8 mouse cellular contexts compared by ENCODE assay signal in the genomic region with DNA sequence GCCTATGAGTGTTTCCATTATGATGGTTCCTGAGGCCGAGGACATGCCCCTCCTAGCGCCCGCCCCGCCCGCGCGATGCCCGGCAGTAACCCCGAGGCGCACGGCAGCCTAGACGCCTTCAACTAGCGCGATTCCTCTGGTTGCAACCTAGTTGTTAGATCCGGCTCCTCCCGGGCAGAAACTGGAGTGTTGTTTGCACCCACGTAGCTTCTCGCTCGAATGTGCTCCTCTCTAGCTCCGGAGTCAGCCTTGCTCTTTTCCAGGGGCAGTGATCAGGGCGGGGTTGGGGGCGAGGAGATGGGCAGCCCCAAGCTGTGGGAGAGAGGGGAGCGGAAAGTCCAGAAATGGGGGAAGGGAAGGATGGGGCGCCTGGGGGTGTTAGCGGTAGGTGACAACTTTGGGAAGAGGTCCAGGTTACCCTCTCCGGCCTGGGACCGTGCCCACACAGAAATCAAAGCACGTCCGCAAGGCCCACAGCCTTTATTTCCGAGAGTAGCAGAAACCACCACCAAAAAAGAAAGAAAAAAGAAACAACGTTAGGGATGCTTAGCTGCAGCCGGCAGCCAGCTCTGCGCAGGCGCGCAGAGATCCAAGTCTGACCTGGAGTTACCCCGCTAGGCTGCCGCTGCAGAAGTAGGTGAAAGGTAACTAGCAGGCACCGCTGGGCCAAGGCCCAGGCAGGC. TPM values are rescaled to one million over a fixed set of nuclear protein-coding genes. Genes with fewer than 3 reads are reported as not detected.
DNase-seq lines count a peak whose midpoint lies in the region; ATAC-seq and TF ChIP-seq lines count a peak whose summit lies in the region.

No protein-coding gene starts in this region.

- TF ChIP-seq POLR2A in brain, embryonic 14.5 days (IDR thresholded peaks at IDR 0.05; ENCODE audit: borderline replicate concordance, extremely low read depth, insufficient read depth, insufficient read length, poor library complexity, severe bottlenecking), result peak; percentile 13; the same call in 1 of the 2 replicates

- peaks cover 27% of the 10 kb centered on the region for H3K4me1 ChIP-seq in forebrain, embryonic 15.5 days
- peaks cover 26% of the 10 kb centered on the region for H3K4me1 ChIP-seq in liver, postnatal 0 days (ENCODE audit: insufficient read depth)
- peaks cover 22% of the 10 kb centered on the region for H3K4me1 ChIP-seq in neural tube, embryonic 13.5 days (replicated peaks)
- H3K4me1 ChIP-seq in stomach, postnatal 0 days (replicated peaks; ENCODE audit: control insufficient read depth, insufficient read depth), result peaks cover 4% of the 10 kb centered on the region; the same call in 1 of the 2 replicates

- H3K4me2 ChIP-seq in forebrain, embryonic 15.5 days (replicated peaks), result peak overlapping the region; percentile 89
- H3K4me2 ChIP-seq in liver, postnatal 0 days (ENCODE audit: low read depth, low read length), result peak overlapping the region; percentile 83
- H3K4me2 ChIP-seq in neural tube, embryonic 13.5 days, result peak overlapping the region; percentile 63
- H3K4me2 ChIP-seq in stomach, postnatal 0 days (replicated peaks; ENCODE audit: low read depth), result peak overlapping the region; percentile 85

- no peak for TF ChIP-seq EP300 in liver, postnatal 0 days (IDR thresholded peaks at IDR 0.05; ENCODE audit: low read depth)
- no peak for TF ChIP-seq EP300 in stomach, postnatal 0 days (optimal IDR thresholded peaks at IDR 0.05)

- no peak for TF ChIP-seq CTCF in brain, embryonic 14.5 days (IDR thresholded peaks at IDR 0.05; ENCODE audit: borderline replicate concordance, extremely low read depth, insufficient read depth, insufficient read length)
- no peak for TF ChIP-seq CTCF in liver, postnatal 0 days (IDR thresholded peaks at IDR 0.05; ENCODE audit: low read depth)
- peak; percentile 15; the same call in 1 of the 2 replicates for TF ChIP-seq CTCF in stomach, postnatal 0 days (IDR thresholded peaks at IDR 0.05; ENCODE audit: low read depth)

- no peaks in the 10 kb centered on the region for H3K27me3 ChIP-seq in forebrain, embryonic 15.5 days
- no peaks in the 10 kb centered on the region for H3K27me3 ChIP-seq in liver, postnatal 0 days (ENCODE audit: insufficient read depth, low read length)
- no peaks in the 10 kb centered on the region for H3K27me3 ChIP-seq in neural tube, embryonic 13.5 days
- H3K27me3 ChIP-seq in stomach, postnatal 0 days (ENCODE audit: control insufficient read depth, insufficient read depth, low read length), result no peaks in the 10 kb centered on the region

- peak; percentile 90 for ATAC-seq in forebrain, embryonic 15.5 days (replicated peaks)
- peak; percentile 92 for ATAC-seq in liver, postnatal 0 days
- peak; percentile 92 for ATAC-seq in neural tube, embryonic 13.5 days (ENCODE audit: low read depth)
- peak; percentile 93 for ATAC-seq in stomach, postnatal 0 days (ENCODE audit: low FRiP score, low TSS enrichment)

- peak overlapping the region; percentile 64 for H3K9ac ChIP-seq in forebrain, embryonic 15.5 days (replicated peaks)
- H3K9ac ChIP-seq in liver, postnatal 0 days (replicated peaks), result peak overlapping the region; percentile 50
- H3K9ac ChIP-seq in neural tube, embryonic 13.5 days, result peak overlapping the region; percentile 73
- peak overlapping the region; percentile 55 for H3K9ac ChIP-seq in stomach, postnatal 0 days (ENCODE audit: low read length)

- H3K36me3 ChIP-seq in forebrain, embryonic 15.5 days, result no peaks in the 10 kb centered on the region
- no peaks in the 10 kb centered on the region for H3K36me3 ChIP-seq in liver, postnatal 0 days (replicated peaks; ENCODE audit: insufficient read depth, low read length)
- H3K36me3 ChIP-seq in neural tube, embryonic 13.5 days, result no peaks in the 10 kb centered on the region
- no peaks in the 10 kb centered on the region for H3K36me3 ChIP-seq in stomach, postnatal 0 days (ENCODE audit: control insufficient read depth, insufficient read depth, low read length)

- peak overlapping the region; percentile 57 for H3K4me3 ChIP-seq in forebrain, embryonic 15.5 days
- H3K4me3 ChIP-seq in liver, postnatal 0 days (ENCODE audit: low read depth, low read length), result peak overlapping the region; percentile 55
- H3K4me3 ChIP-seq in neural tube, embryonic 13.5 days, result peak overlapping the region; percentile 43
- H3K4me3 ChIP-seq in stomach, postnatal 0 days (ENCODE audit: low read depth, low read length), result peak overlapping the region; percentile 46

- intact Hi-C loops in heart, postnatal 14 days (cut with DNase I), result loop anchor here (2.0 to 5.0 kb wide), 3 partner anchors 21 to 120 kb away; no protein-coding TSS in a partner anchor

- H3K27ac ChIP-seq in forebrain, embryonic 15.5 days (replicated peaks), result peak overlapping the region; percentile 86
- H3K27ac ChIP-seq in liver, postnatal 0 days (ENCODE audit: low read depth), result peak overlapping the region; percentile 82
- peak overlapping the region; percentile 74 for H3K27ac ChIP-seq in neural tube, embryonic 13.5 days (replicated peaks)
- peak overlapping the region; percentile 49 for H3K27ac ChIP-seq in stomach, postnatal 0 days (replicated peaks)

- under 1% methylated on average over 38 of the region's 38 CpGs for WGBS in forebrain, embryonic 15.5 days
- 1% methylated on average over 38 of the region's 38 CpGs for WGBS in liver, postnatal 0 days (ENCODE audit: insufficient replicate concordance)
- WGBS in neural tube, embryonic 13.5 days, result under 1% methylated on average over 38 of the region's 38 CpGs
- under 1% methylated on average over 38 of the region's 38 CpGs for WGBS in stomach, postnatal 0 days

- H3K9me3 ChIP-seq in forebrain, embryonic 15.5 days, result no peaks in the 10 kb centered on the region
- no peaks in the 10 kb centered on the region for H3K9me3 ChIP-seq in liver, postnatal 0 days (ENCODE audit: low read length)
- no peaks in the 10 kb centered on the region for H3K9me3 ChIP-seq in neural tube, embryonic 13.5 days
- H3K9me3 ChIP-seq in stomach, postnatal 0 days (ENCODE audit: control insufficient read depth, low read length), result no peaks in the 10 kb centered on the region

- DNase-seq in A20 (ENCODE audit: low read depth, low spot score), result peak; percentile 68
- DNase-seq in brain, embryonic 14.5 days (ENCODE audit: low read depth), result peak; percentile 93
- peak; percentile 82 to 86 for DNase-seq in heart, postnatal 14 days
- peak; percentile 79 to 88 for DNase-seq in kidney, postnatal 4 days
- DNase-seq in liver, postnatal 0 days, result peak; percentile 77
- peak; percentile 75 for DNase-seq in stomach, postnatal 0 days (ENCODE audit: low spot score)

RNA-seq across cellular contexts. Expression of gene Abca1, which starts 58.1 kb away (rescaled TPM):
- polyA plus RNA-seq in brain, embryonic 14.5 days (2012; rRNA removed), result 9.1 and 15.9 TPM in 2 replicates
- polyA plus RNA-seq in forebrain, embryonic 15.5 days (2015; fragmentation: Nextera tagmentation; extraction: Ambion mirVana), result 10.0 and 10.2 TPM in 2 replicates
- total RNA-seq in heart, postnatal 14 days (2021), result 10 to 100 TPM; 22.8 to 33.6 TPM
- 9.9 and 11.0 TPM in 2 replicates for polyA plus RNA-seq in liver, postnatal 0 days (2015; fragmentation: Nextera tagmentation; extraction: Ambion mirVana)
- polyA plus RNA-seq in neural tube, embryonic 13.5 days (2015; fragmentation: Nextera tagmentation; extraction: Ambion mirVana), result 11.5 TPM in 2 replicates
- polyA plus RNA-seq in stomach, postnatal 0 days (2015; fragmentation: Nextera tagmentation; extraction: Ambion mirVana), result 1.6 and 2.0 TPM in 2 replicates

Comparison
In these comparisons a context has a peak if more than half of its experiments do, and no peak if none do; other contexts are left out.
1. Peak in every context shown above with its lines: DNase-seq, ATAC-seq, H3K4me3 ChIP-seq and H3K27ac ChIP-seq.